In genomic region chr1:72873511-72874286, GRCm38 (mm10) we compare ENCODE assay signal across 10 mouse cellular contexts. TPM values are rescaled to one million over a fixed set of nuclear protein-coding genes. Genes with fewer than 3 reads are reported as not detected.
DNase-seq lines count a peak whose midpoint lies in the region; ATAC-seq and TF ChIP-seq lines count a peak whose summit lies in the region.
"Had no signal": no experiment of that assay in that cellular context is flagged by ENCODE, and none has a peak within 500 bp of the region (broad histone marks: within the 10 kb centered on the region; RNA-seq: fewer than 3 reads in every experiment).

No protein-coding gene starts in this region.

- no peaks in the 10 kb centered on the region for H3K36me3 ChIP-seq in intestine, embryonic 16.5 days (ENCODE audit: control insufficient read depth, insufficient read depth, low read length)
- no peaks in the 10 kb centered on the region for H3K36me3 ChIP-seq in limb, embryonic 12.5 days
- no peaks in the 10 kb centered on the region for H3K36me3 ChIP-seq in neural tube, embryonic 13.5 days

- H3K9ac ChIP-seq in intestine, embryonic 16.5 days (ENCODE audit: low read depth, low read length): peak overlapping the region; percentile 77
- H3K9ac ChIP-seq in limb, embryonic 12.5 days (replicated peaks): peak overlapping the region; percentile 87
- peak overlapping the region; percentile 82 for H3K9ac ChIP-seq in neural tube, embryonic 13.5 days

- ATAC-seq in intestine, embryonic 16.5 days: peak; percentile 29
- ATAC-seq in limb, embryonic 12.5 days (ENCODE audit: insufficient number of reproducible peaks, insufficient read depth, low FRiP score, low TSS enrichment, low read depth): no peak
- no peak for ATAC-seq in neural tube, embryonic 13.5 days (ENCODE audit: low read depth)

- H3K4me1 ChIP-seq in lung, adult 2 months (ENCODE audit: control insufficient read depth, insufficient read depth, low read length): peaks cover 9% of the 10 kb centered on the region
- H3K4me1 ChIP-seq in intestine, embryonic 16.5 days (ENCODE audit: control insufficient read depth, insufficient read depth, low read length): peaks cover 30% of the 10 kb centered on the region
- peaks cover 73% of the 10 kb centered on the region for H3K4me1 ChIP-seq in limb, embryonic 12.5 days (replicated peaks)
- H3K4me1 ChIP-seq in neural tube, embryonic 13.5 days (replicated peaks): peaks cover 82% of the 10 kb centered on the region

- 3% methylated on average over 43 of the region's 43 CpGs for WGBS in lung, adult 2 months
- WGBS in intestine, embryonic 16.5 days: under 1% methylated on average over 43 of the region's 43 CpGs
- WGBS in limb, embryonic 12.5 days: under 1% methylated on average over 43 of the region's 43 CpGs
- under 1% methylated on average over 43 of the region's 43 CpGs for WGBS in neural tube, embryonic 13.5 days

- H3K27me3 ChIP-seq in intestine, embryonic 16.5 days (replicated peaks; ENCODE audit: control insufficient read depth, insufficient read depth, low read length): no peaks in the 10 kb centered on the region; the same call in 1 of the 2 replicates
- peaks cover 40% of the 10 kb centered on the region for H3K27me3 ChIP-seq in limb, embryonic 12.5 days
- H3K27me3 ChIP-seq in neural tube, embryonic 13.5 days: peaks cover 46% of the 10 kb centered on the region

- H3K27ac ChIP-seq in intestine, embryonic 16.5 days (ENCODE audit: low read length): peak overlapping the region; percentile 71
- peak overlapping the region; percentile 87 for H3K27ac ChIP-seq in limb, embryonic 12.5 days
- H3K27ac ChIP-seq in neural tube, embryonic 13.5 days (replicated peaks): peak overlapping the region; percentile 86

- H3K4me3 ChIP-seq in lung, adult 2 months (replicated peaks; ENCODE audit: extremely low read depth, low read depth, low read length): peak overlapping the region; percentile 55
- H3K4me3 ChIP-seq in intestine, embryonic 16.5 days (ENCODE audit: low read length): peak overlapping the region; percentile 62
- peak overlapping the region; percentile 72 for H3K4me3 ChIP-seq in limb, embryonic 12.5 days (replicated peaks)
- peak overlapping the region; percentile 55 for H3K4me3 ChIP-seq in neural tube, embryonic 13.5 days

- H3K9me3 ChIP-seq in intestine, embryonic 16.5 days (ENCODE audit: control insufficient read depth, low read length): no peaks in the 10 kb centered on the region
- no peaks in the 10 kb centered on the region for H3K9me3 ChIP-seq in limb, embryonic 12.5 days
- H3K9me3 ChIP-seq in neural tube, embryonic 13.5 days: no peaks in the 10 kb centered on the region

- TF ChIP-seq CTCF in lung, adult 2 months (IDR thresholded peaks at IDR 0.05; ENCODE audit: insufficient read depth, low read length): no peak

- peak; percentile 49 for DNase-seq in lung, adult 2 months
- DNase-seq in lung, postnatal 36 days: no peak
- DNase-seq in cerebellum, postnatal 25 days: peak; percentile 81 to 83
- peak; percentile 68 for DNase-seq in gastrocnemius, postnatal 10 days
- no peak for DNase-seq in adipocyte (ENCODE audit: low spot score)

- TF ChIP-seq POLR2A in lung, adult 2 months (IDR thresholded peaks at IDR 0.05; ENCODE audit: borderline replicate concordance, extremely low read depth, low read depth, low read length): no peak

- H3K4me2 ChIP-seq in intestine, embryonic 16.5 days (ENCODE audit: low read depth, low read length): peak overlapping the region; percentile 92
- H3K4me2 ChIP-seq in limb, embryonic 12.5 days: peak overlapping the region; percentile 93
- H3K4me2 ChIP-seq in neural tube, embryonic 13.5 days: peak overlapping the region; percentile 85

RNA-seq across cellular contexts. Expression of gene Igfbp5, which starts 1.0 kb away (rescaled TPM):
- polyA plus RNA-seq in lung, adult 2 months (2012; rRNA removed): 91.2 and 118 TPM in 2 replicates
- total RNA-seq in gastrocnemius, postnatal 10 days (2021): 100 to 1,000 TPM; 306 to 338 TPM
- 25.7 and 27.8 TPM in 2 replicates for polyA plus RNA-seq in intestine, embryonic 16.5 days (2015; fragmentation: Nextera tagmentation; extraction: Ambion mirVana)
- 80.3 and 98.0 TPM in 2 replicates for polyA plus RNA-seq in limb, embryonic 12.5 days (2016; fragmentation: Nextera tagmentation; extraction: Ambion mirVana)
- 158 and 172 TPM in 2 replicates for polyA plus RNA-seq in neural tube, embryonic 13.5 days (2015; fragmentation: Nextera tagmentation; extraction: Ambion mirVana)
- total RNA-seq: MEL had no signal

RNA-seq across cellular contexts. Expression of gene Igfbp2, which starts 49.4 kb away (rescaled TPM):
- polyA plus RNA-seq in lung, adult 2 months (2012; rRNA removed): 308 and 450 TPM in 2 replicates
- total RNA-seq in gastrocnemius, postnatal 10 days (2021): 1 to 10 TPM; 7.0 to 8.3 TPM
- polyA plus RNA-seq in intestine, embryonic 16.5 days (2015; fragmentation: Nextera tagmentation; extraction: Ambion mirVana): 127 and 139 TPM in 2 replicates
- polyA plus RNA-seq in limb, embryonic 12.5 days (2016; fragmentation: Nextera tagmentation; extraction: Ambion mirVana): 319 and 323 TPM in 2 replicates
- 337 and 391 TPM in 2 replicates for polyA plus RNA-seq in neural tube, embryonic 13.5 days (2015; fragmentation: Nextera tagmentation; extraction: Ambion mirVana)
- total RNA-seq: hematopoietic stem cell, adult 5-6 weeks; MEL had no signal

Comparison
In these comparisons a context has a peak if more than half of its experiments do, and no peak if none do; other contexts are left out.
1. DNase-seq: peak in lung, adult 2 months (single experiment), cerebellum, postnatal 25 days (2 of 2) and gastrocnemius, postnatal 10 days (single experiment); none in lung, postnatal 36 days (single experiment) and adipocyte (single experiment).
2. Peak in every context shown above with its lines, with median percentiles within 50 percentile points of each other: H3K4me3 ChIP-seq, H3K27ac ChIP-seq, H3K4me2 ChIP-seq and H3K9ac ChIP-seq.